Mouse (Mus musculus) forebrain, embryonic 16.5 days (tissue): ENCODE measurements at regions not wholly inside any gene's neighbourhood (a gene's known extent, or its start where the extent isn't known, plus 50 kb on each side); places are given as distances from the start of the nearest gene placed in this dataset.

Source experiments
- ATAC-seq: fragments of 200-750 bp; cut with Nextera tagmentation; 2 replicates; pipeline ENCODE4 v1.8.0; 2017; ENCODE audit warnings: mild to moderate bottlenecking, moderate library complexity
- H3K27ac ChIP-seq: fragments of 300-500 bp; sonication (generic); 2 replicates; pipeline ENCODE4 v1.5.1; 2014; ENCODE audit warnings: low read length, control low read depth
- H3K27me3 ChIP-seq: fragments of 300-500 bp; sonication (generic); replicated peaks from 2 replicates; pipeline ENCODE4 v1.6.1; 2014; ENCODE audit warnings: low read length; ENCODE audit not compliant: control insufficient read depth, insufficient read depth
- H3K36me3 ChIP-seq: fragments of 300-500 bp; sonication (generic); 2 replicates; pipeline ENCODE4 v1.6.1; 2014; ENCODE audit not compliant: control insufficient read depth, insufficient read depth
- H3K4me1 ChIP-seq: fragments of 300-500 bp; sonication (generic); replicated peaks from 2 replicates; pipeline ENCODE4 v1.6.1; 2014; ENCODE audit warnings: low read length; ENCODE audit not compliant: control insufficient read depth, insufficient read depth
- H3K4me2 ChIP-seq: fragments of 300-500 bp; sonication (generic); 2 replicates; pipeline ENCODE4 v1.6.1; 2014; ENCODE audit warnings: mild to moderate bottlenecking, low read length, control low read depth
- H3K4me3 ChIP-seq: fragments of 300-500 bp; sonication (generic); replicated peaks from 2 replicates; pipeline ENCODE4 v1.5.1; 2014; ENCODE audit warnings: mild to moderate bottlenecking, low read length, control low read depth
- H3K9ac ChIP-seq: fragments of 300-500 bp; sonication (generic); replicated peaks from 2 replicates; pipeline ENCODE4 v1.6.1; 2014; ENCODE audit warnings: low read depth, low read length, control low read depth
- H3K9me3 ChIP-seq: fragments of 300-500 bp; sonication (generic); 2 replicates; pipeline ENCODE4 v1.6.1; 2016; ENCODE audit warnings: low read length; ENCODE audit not compliant: control insufficient read depth
- WGBS: fragments of 180-500 bp; shearing (Covaris S2); extraction: QIAGEN DNeasy Blood & Tissue Kit; methylation state at CpG from one replicate; pipeline ENCODE4 v1.1.7; 2014; 5-methylcytosine and 5-hydroxymethylcytosine counted together

DNA sequence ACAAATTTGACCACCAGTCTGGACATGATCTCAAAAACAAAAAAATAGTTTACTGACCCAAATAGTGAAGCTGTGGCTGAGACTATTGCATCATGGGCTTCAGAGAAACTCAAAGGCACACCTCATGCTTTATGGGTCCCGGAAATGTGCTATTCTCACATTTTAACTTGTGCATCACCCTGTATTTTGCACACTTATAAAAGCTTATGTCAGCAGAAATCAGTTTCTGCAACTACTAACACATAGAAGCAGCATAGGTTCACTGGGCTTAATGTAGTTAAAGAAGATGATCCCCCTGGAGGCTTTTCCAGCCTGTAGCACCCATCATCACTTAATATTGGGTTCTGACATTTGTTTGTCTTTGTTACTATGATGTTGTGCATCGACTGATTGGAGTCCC is 61.0 kb upstream of the Dnajc24 start:
- H3K27me3 ChIP-seq, result no peaks in the 10 kb centered on the region
- H3K4me2 ChIP-seq, result no peak overlapping the region
- no peak overlapping the region for H3K4me3 ChIP-seq
- no peaks in the 10 kb centered on the region for H3K36me3 ChIP-seq
- no peaks in the 10 kb centered on the region for H3K9me3 ChIP-seq
- no peak overlapping the region for H3K27ac ChIP-seq
- 90% methylated on average over 2 of the region's 2 CpGs for WGBS
- H3K4me1 ChIP-seq, result no peaks in the 10 kb centered on the region
- H3K9ac ChIP-seq, result no peak overlapping the region
- no peak for ATAC-seq
